Mouse (Mus musculus): ENCODE results near the gene Ndufs3.

Ndufs3 gene

GRCm38 (mm10) chr2:90850401-90850800 lies 54.2 kb downstream of the Ndufs3 start:
- DNase-seq (ENCODE audit: low read depth, low spot score) = no peak

GRCm38 (mm10) chr2:90848331-90848730 lies 56.3 kb downstream of the Ndufs3 start:
- DNase-seq (ENCODE audit: low read depth, low spot score) = no peak

- DNase-seq (ENCODE audit: low read depth, low spot score) = no peak
These were observed 57.0 kb downstream of the Ndufs3 start for GRCm38 (mm10) chr2:90847681-90848050.

GRCm38 (mm10) chr2:90846955-90847680 lies 57.5 kb downstream of the Ndufs3 start, which contains the start of gene Mtch2:
Gene Mtch2 (plus strand): TSS chr2:90847155.
- DNase-seq (ENCODE audit: low read depth, low spot score) = peak; percentile 96

- no peak for DNase-seq (ENCODE audit: low read depth, low spot score)
These were observed 58.1 kb downstream of the Ndufs3 start for GRCm38 (mm10) chr2:90846597-90846954.

- DNase-seq (ENCODE audit: low read depth, low spot score) = no peak
These were observed 58.5 kb downstream of the Ndufs3 start for GRCm38 (mm10) chr2:90846171-90846570.

- no peak for DNase-seq (ENCODE audit: low read depth, low spot score)
These were observed 59.4 kb downstream of the Ndufs3 start for GRCm38 (mm10) chr2:90845234-90845633.
